Mouse (Mus musculus) spleen, postnatal 36 days (tissue): Measurements from ENCODE around the gene Tmem176b.

Source experiments
- DNase-seq, 2 experiments: peaks; one replicate each; pipeline ENCODE4 v3.0.0; 2022; ENCODE audit warnings: low spot score in 2 of 2, mixed read lengths in 1 of 2

The Tmem176b gene

DNA sequence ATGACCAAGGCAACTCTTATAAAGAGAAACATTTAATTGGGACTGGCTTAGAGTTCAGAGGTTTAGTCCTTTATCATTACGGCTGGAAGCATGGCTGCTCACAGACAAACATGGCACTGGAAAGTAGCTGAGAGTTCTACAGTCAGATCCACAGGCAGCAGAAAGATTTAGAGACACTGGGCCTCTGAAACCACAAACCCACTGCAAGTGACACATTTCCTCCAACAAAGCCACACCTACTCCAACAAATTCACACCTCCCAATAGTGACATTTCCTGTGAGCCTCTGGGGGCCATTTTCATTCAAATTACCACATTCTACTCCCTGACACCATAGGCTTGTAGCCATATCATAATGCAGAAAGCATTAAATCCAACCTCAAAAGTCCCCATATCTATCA, 39.4 kb downstream of the Tmem176b start:
- peak; percentile 16 to 20 for DNase-seq

DNA sequence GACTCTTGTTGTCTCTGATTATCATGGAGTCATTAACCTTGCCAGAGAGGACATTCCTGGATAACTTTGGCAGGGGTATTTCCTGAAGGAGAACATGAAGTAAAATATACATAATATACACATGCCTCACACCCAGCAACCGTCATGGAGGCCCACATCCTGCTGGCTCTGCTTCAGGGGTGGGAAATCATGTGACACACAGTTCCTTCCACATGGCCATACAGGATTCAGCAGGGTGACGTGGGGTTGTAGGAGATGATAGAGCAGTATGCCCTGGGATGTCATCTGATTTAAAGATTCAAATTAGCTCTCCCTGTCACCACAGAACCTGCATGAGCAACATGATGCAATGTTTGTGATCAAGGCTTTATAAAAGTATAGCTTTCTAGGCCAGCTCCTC, 53.4 kb downstream of the Tmem176b start:
- DNase-seq: no peak

DNA sequence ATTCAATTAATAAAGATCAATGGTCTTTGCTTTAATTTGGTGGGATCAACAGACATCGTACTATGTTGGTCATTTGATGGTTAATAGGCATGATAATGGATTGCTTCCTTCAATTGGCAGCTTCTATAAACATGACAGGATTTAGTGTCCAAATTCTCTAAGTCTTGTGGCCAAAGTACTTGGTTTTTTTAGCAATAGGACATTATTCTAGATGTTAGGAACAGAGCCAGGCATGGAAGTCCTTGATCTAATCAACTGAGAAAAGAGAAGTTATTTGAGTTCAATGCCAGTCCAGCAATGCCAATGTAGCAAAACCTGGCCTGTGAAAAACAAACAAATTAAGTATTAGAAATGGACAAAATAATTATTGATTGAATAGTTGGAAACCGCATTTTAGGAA, 55.7 kb downstream of the Tmem176b start:
- no peak for DNase-seq

DNA sequence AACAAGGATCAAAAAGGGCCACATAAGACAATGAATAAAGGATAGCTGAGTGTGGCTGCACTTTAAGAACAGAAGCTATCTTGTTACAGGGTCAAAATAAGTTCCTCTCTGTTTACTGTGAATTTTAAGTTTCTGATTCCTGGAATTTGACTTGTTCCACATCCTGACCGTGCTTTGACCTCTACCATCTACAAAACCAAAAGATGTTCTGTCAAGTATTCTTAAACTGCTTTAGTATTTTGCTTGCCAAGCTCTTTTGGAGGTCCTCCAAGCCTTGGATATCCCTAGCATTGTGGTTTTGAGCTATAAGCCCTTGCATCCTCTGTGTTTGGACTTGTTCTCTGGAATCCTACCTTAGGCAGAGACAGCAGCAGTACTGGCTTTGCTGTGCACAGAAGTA, 56.1 kb downstream of the Tmem176b start:
- no peak for DNase-seq

DNA sequence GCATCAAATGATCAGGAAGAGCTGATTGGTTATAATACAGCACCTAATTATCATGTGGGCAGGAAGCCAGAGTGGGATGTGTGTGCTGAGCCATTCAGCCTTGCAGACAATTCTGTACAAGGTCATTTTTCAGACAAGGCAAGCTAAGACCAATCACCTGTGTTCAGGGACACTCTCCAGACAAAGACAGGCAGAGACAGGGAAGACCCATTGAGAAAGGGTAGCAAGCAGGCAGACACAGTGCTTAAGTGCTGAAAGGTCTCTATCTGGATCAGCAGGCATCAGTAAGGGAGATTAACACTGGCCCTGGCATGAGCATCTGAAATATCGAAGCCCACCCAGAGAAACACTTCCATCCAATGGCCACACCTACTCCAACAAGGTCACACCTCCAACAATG, 56.9 kb downstream of the Tmem176b start:
- DNase-seq: no peak
